19 mouse cellular contexts compared by ENCODE assay signal in the genomic region with DNA sequence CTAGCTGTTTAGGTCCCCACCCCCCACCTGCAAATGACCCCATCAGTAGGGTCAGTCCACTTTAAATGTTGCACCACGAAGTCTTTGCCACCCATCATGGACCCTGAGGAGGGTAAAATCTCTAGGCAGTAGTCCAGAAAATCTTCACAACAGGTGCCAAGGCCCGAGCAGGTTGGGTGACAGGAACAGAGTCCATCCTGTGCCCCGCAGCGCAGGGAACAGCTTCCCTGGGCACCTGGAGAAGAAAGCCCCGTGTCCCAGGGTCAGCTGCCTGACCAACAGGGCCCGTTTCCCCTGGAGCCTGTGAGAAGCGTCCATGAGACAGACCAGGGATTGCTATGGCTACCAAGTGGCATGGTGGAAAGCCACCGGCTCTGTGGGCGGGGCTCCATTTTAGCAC. TPM values are rescaled to one million over a fixed set of nuclear protein-coding genes. Genes with fewer than 3 reads are reported as not detected.
DNase-seq lines count a peak whose midpoint lies in the region; ATAC-seq lines count a peak whose summit lies in the region.
"Had no signal": no experiment of that assay in that cellular context is flagged by ENCODE, and none has a peak within 500 bp of the region (broad histone marks: within the 10 kb centered on the region; RNA-seq: fewer than 3 reads in every experiment).

No protein-coding gene starts in this region.

- intact Hi-C loops in heart, postnatal 10 days (cut with DNase I), result loop anchor here (5.0 kb wide), 1 partner anchor 190 kb away; no protein-coding TSS in a partner anchor

- ATAC-seq in forebrain, embryonic 15.5 days (replicated peaks), result no peak
- ATAC-seq in neural tube, embryonic 15.5 days (ENCODE audit: low FRiP score), result no peak
- no peak for ATAC-seq in heart, embryonic 12.5 days (ENCODE audit: insufficient number of reproducible peaks, low FRiP score)
- ATAC-seq: forebrain, postnatal 0 days; Patski had no signal

- H3K9ac ChIP-seq in forebrain, embryonic 15.5 days (replicated peaks), result no peak overlapping the region
- H3K9ac ChIP-seq in neural tube, embryonic 15.5 days (replicated peaks), result no peak overlapping the region
- H3K9ac ChIP-seq in heart, embryonic 12.5 days, result no peak overlapping the region
- H3K9ac ChIP-seq: forebrain, postnatal 0 days; stomach, embryonic 15.5 days had no signal

- H3K27me3 ChIP-seq in forebrain, embryonic 10.5 days (ENCODE audit: poor library complexity, severe bottlenecking), result no peaks in the 10 kb centered on the region
- no peaks in the 10 kb centered on the region for H3K27me3 ChIP-seq in forebrain, embryonic 15.5 days
- H3K27me3 ChIP-seq in neural tube, embryonic 15.5 days (replicated peaks), result no peaks in the 10 kb centered on the region
- H3K27me3 ChIP-seq in heart, embryonic 12.5 days (replicated peaks), result 0 out of 2 replicates have a peak, but pooled peaks cover 5% of the 10 kb centered on the region
- H3K27me3 ChIP-seq: CH12.LX; Patski; stomach, embryonic 15.5 days had no signal

- H3K9me3 ChIP-seq in forebrain, embryonic 10.5 days, result no peaks in the 10 kb centered on the region
- H3K9me3 ChIP-seq in forebrain, embryonic 15.5 days, result no peaks in the 10 kb centered on the region
- no peaks in the 10 kb centered on the region for H3K9me3 ChIP-seq in neural tube, embryonic 15.5 days (replicated peaks)
- no peaks in the 10 kb centered on the region for H3K9me3 ChIP-seq in heart, embryonic 12.5 days (replicated peaks)
- H3K9me3 ChIP-seq: embryonic facial prominence, embryonic 10.5 days; hindbrain, embryonic 10.5 days; liver, embryonic 13.5 days; stomach, embryonic 15.5 days had no signal

- peaks cover 23% of the 10 kb centered on the region for H3K36me3 ChIP-seq in forebrain, embryonic 10.5 days (replicated peaks)
- H3K36me3 ChIP-seq in forebrain, embryonic 15.5 days, result peaks cover 4% of the 10 kb centered on the region; the same call in 1 of the 2 replicates
- H3K36me3 ChIP-seq in neural tube, embryonic 15.5 days, result peaks cover 20% of the 10 kb centered on the region
- H3K36me3 ChIP-seq in heart, embryonic 12.5 days, result peaks cover 15% of the 10 kb centered on the region

- H3K4me2 ChIP-seq in forebrain, embryonic 15.5 days (replicated peaks), result no peak overlapping the region
- H3K4me2 ChIP-seq in neural tube, embryonic 15.5 days, result peak overlapping the region; percentile 45; the same call in 1 of the 2 replicates
- no peak overlapping the region for H3K4me2 ChIP-seq in heart, embryonic 12.5 days
- H3K4me2 ChIP-seq: heart, embryonic 11.5 days; liver, embryonic 13.5 days had no signal

- 0 out of 2 replicates have a peak overlapping the region, but pooled peaks have one; percentile 60 for H3K27ac ChIP-seq in forebrain, embryonic 10.5 days
- no peak overlapping the region for H3K27ac ChIP-seq in forebrain, embryonic 15.5 days (replicated peaks)
- no peak overlapping the region for H3K27ac ChIP-seq in neural tube, embryonic 15.5 days (replicated peaks)
- no peak overlapping the region for H3K27ac ChIP-seq in heart, embryonic 12.5 days (ENCODE audit: poor library complexity, severe bottlenecking)
- H3K27ac ChIP-seq: embryonic facial prominence, embryonic 10.5 days; liver, embryonic 13.5 days; stomach, embryonic 15.5 days had no signal

- no peak for DNase-seq in forebrain, embryonic 10.5 days (ENCODE audit: extremely low spot score, low spot score)
- no peak for DNase-seq in neural tube, embryonic 10.5 days (ENCODE audit: extremely low spot score, low spot score)
- peak; percentile 18 to 24 for DNase-seq in cerebellum, postnatal 14 days
- DNase-seq in kidney, postnatal 25 days, result peak; percentile 36 to 81
- no peak for DNase-seq in heart, postnatal 10 days
- DNase-seq: forebrain, postnatal 0 days; gastrocnemius, postnatal 14 days; liver, embryonic 13.5 days; midbrain, embryonic 14.5 days had no signal

- H3K4me1 ChIP-seq in forebrain, embryonic 10.5 days, result peaks cover 25% of the 10 kb centered on the region
- H3K4me1 ChIP-seq in forebrain, embryonic 15.5 days, result peaks cover 16% of the 10 kb centered on the region
- H3K4me1 ChIP-seq in neural tube, embryonic 15.5 days, result peaks cover 18% of the 10 kb centered on the region
- peaks cover 23% of the 10 kb centered on the region for H3K4me1 ChIP-seq in heart, embryonic 12.5 days (replicated peaks)

- WGBS in forebrain, embryonic 10.5 days, result 81% methylated on average over 9 of the region's 9 CpGs
- WGBS in forebrain, embryonic 15.5 days, result 85% methylated on average over 9 of the region's 9 CpGs
- 84% methylated on average over 9 of the region's 9 CpGs for WGBS in neural tube, embryonic 15.5 days
- WGBS in heart, embryonic 12.5 days, result 74% methylated on average over 9 of the region's 9 CpGs

- no peak overlapping the region for H3K4me3 ChIP-seq in forebrain, embryonic 10.5 days
- no peak overlapping the region for H3K4me3 ChIP-seq in forebrain, embryonic 15.5 days
- H3K4me3 ChIP-seq in neural tube, embryonic 15.5 days (replicated peaks), result no peak overlapping the region
- H3K4me3 ChIP-seq in heart, embryonic 12.5 days, result no peak overlapping the region
- H3K4me3 ChIP-seq: embryonic facial prominence, embryonic 10.5 days; erythroblast, embryonic 14.5 days; hindbrain, embryonic 10.5 days; liver, embryonic 13.5 days; stomach, embryonic 15.5 days had no signal

RNA-seq across cellular contexts. Expression of a gene that starts 1.4 kb away (rescaled TPM):
- polyA plus RNA-seq in forebrain, embryonic 10.5 days (2016; fragmentation: Nextera tagmentation; extraction: Ambion mirVana), result 0.99 and 1.0 TPM in 2 replicates
- polyA plus RNA-seq in forebrain, embryonic 15.5 days (2015; fragmentation: Nextera tagmentation; extraction: Ambion mirVana), result 1.0 and 1.4 TPM in 2 replicates
- 16.0 and 16.9 TPM in 2 replicates for polyA plus RNA-seq in neural tube, embryonic 15.5 days (2015; fragmentation: Nextera tagmentation; extraction: Ambion mirVana)
- 4.5 and 5.1 TPM in 2 replicates for polyA plus RNA-seq in heart, embryonic 12.5 days (2016; fragmentation: Nextera tagmentation; extraction: Ambion mirVana)
- total RNA-seq in heart, postnatal 10 days (2021), result 1 to 10 TPM; 2.8 to 3.4 TPM

RNA-seq across cellular contexts. Expression of a gene that starts 53.3 kb away (rescaled TPM):
- polyA plus RNA-seq in forebrain, embryonic 10.5 days (2016; fragmentation: Nextera tagmentation; extraction: Ambion mirVana), result 0.21 and 0.97 TPM in 2 replicates
- polyA plus RNA-seq in forebrain, embryonic 15.5 days (2015; fragmentation: Nextera tagmentation; extraction: Ambion mirVana), result 2.5 and 3.0 TPM in 2 replicates
- 2.2 and 4.8 TPM in 2 replicates for polyA plus RNA-seq in neural tube, embryonic 15.5 days (2015; fragmentation: Nextera tagmentation; extraction: Ambion mirVana)
- polyA plus RNA-seq in heart, embryonic 12.5 days (2016; fragmentation: Nextera tagmentation; extraction: Ambion mirVana), result 6.1 and 7.7 TPM in 2 replicates
- total RNA-seq in heart, postnatal 10 days (2021), result 1 to 10 TPM; 6.8 to 8.7 TPM
- total RNA-seq: CH12.LX had no signal
- polyA plus RNA-seq: erythroblast, embryonic 14.5 days; Patski had no signal

Comparison
In these comparisons a context has a peak if more than half of its experiments do, and no peak if none do; other contexts are left out.
1. DNase-seq: peak in cerebellum, postnatal 14 days (2 of 2) and kidney, postnatal 25 days (2 of 2); none in forebrain, embryonic 10.5 days (single experiment), neural tube, embryonic 10.5 days (single experiment) and heart, postnatal 10 days (0 of 2).